Mouse (Mus musculus) forebrain, embryonic 14.5 days (tissue): ENCODE results near the gene S100a6. TPM values are rescaled to one million over a fixed set of nuclear protein-coding genes. Genes with fewer than 3 reads are reported as not detected.

Experiments used
- polyA plus RNA-seq: library from polyadenylated mRNA; unstranded; fragments of >200 nt; fragmentation: Nextera tagmentation; extraction: Ambion mirVana; gene quantifications from 2 replicates; pipeline ENCODE4 v1.2.1, GENCODE M21; 2014

Gene S100a6
- polyA plus RNA-seq, 1 experiment from 2014 or later = 22.8 TPM

Other genes with a start within 250 kb of the S100a6 start
- gene Slc27a3, start 222.9 kb upstream of the S100a6 start, polyA plus RNA-seq = 11.9 and 13.4 TPM in 2 replicates
- gene Ints3, start 179.3 kb upstream of the S100a6 start, polyA plus RNA-seq = 20.7 and 25.3 TPM in 2 replicates
- 2.5 and 3.4 TPM in 2 replicates for gene Npr1, start 147.0 kb upstream of the S100a6 start, polyA plus RNA-seq
- gene Ilf2, start 136.8 kb upstream of the S100a6 start, polyA plus RNA-seq = 266 and 312 TPM in 2 replicates
- 76.7 and 77.3 TPM in 2 replicates for gene Snapin, start 121.8 kb upstream of the S100a6 start, polyA plus RNA-seq
- gene Chtop, start 103.4 kb upstream of the S100a6 start, polyA plus RNA-seq = 137 and 141 TPM in 2 replicates
- gene S100a1, start 98.5 kb upstream of the S100a6 start, polyA plus RNA-seq = 12.5 and 13.1 TPM in 2 replicates
- 9.4 and 11.1 TPM in 2 replicates for gene S100a13, start 98.4 kb upstream of the S100a6 start, polyA plus RNA-seq
- gene S100a14, start 86.0 kb upstream of the S100a6 start, polyA plus RNA-seq = not detected in 2 replicates
- 40.6 and 43.2 TPM in 2 replicates for gene S100a16, start 75.6 kb upstream of the S100a6 start, polyA plus RNA-seq
- not detected in 2 replicates for gene S100a3, start 52.3 kb upstream of the S100a6 start, polyA plus RNA-seq
- gene S100a2, start 22.6 kb upstream of the S100a6 start, polyA plus RNA-seq = not detected in 2 replicates
- gene Gm42674, start 11.0 kb upstream of the S100a6 start, polyA plus RNA-seq = not detected in 2 replicates
- 1.3 and 1.9 TPM in 2 replicates for gene S100a4, start 9.1 kb upstream of the S100a6 start, polyA plus RNA-seq
- gene S100a5, start 4.4 kb upstream of the S100a6 start, polyA plus RNA-seq = not detected in 2 replicates
- not detected in 2 replicates for gene S100a7a, start 41.1 kb downstream of the S100a6 start, polyA plus RNA-seq
- 1.5 and 3.3 TPM in 2 replicates for gene S100a8, start 56.1 kb downstream of the S100a6 start, polyA plus RNA-seq
- gene S100a9, start 82.8 kb downstream of the S100a6 start, polyA plus RNA-seq = 2.0 and 3.1 TPM in 2 replicates
- gene Pglyrp4, start 114.0 kb downstream of the S100a6 start, polyA plus RNA-seq = not detected in 2 replicates
- not detected in 2 replicates for gene Gm5849, start 165.0 kb downstream of the S100a6 start, polyA plus RNA-seq